Mouse (Mus musculus) heart, postnatal 0 days (tissue): ENCODE results near the gene Gnaq.

Experiments used
- CTCF ChIP-seq: IDR thresholded peaks from 2 replicates; pipeline ENCODE4 v1.5.1; 2016; ENCODE audit warnings: antibody characterized with exemption, control low read depth, low read depth
- EP300 ChIP-seq: IDR thresholded peaks from 2 replicates; pipeline ENCODE4 v1.6.1; 2016; ENCODE audit warnings: antibody characterized with exemption, low read depth

DNA sequence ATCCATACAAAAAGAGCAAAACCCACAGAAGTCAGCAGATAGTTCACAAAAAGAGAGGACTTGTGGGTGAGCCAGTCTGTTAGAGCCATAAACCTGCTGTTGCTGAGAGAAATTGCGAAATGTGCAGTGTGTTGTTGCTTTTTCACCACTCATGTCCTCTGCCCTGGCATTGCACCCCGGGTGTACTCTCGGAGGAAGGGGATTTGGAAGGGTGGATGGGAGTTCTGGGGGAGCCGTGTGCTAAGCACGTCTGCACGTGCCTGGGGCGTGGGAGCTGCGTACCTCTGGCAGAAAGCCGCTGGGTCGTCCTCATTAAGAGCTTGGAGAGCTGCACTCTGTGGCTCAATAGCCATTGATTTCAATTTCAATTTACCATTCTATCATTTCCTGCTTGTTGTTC is 234.6 kb downstream of the Gnaq start:
- TF ChIP-seq EP300 (no peak), CTCF (no peak)
